In genomic region chr7:27335011-27335720, GRCm38 (mm10) we compare ENCODE assay signal across 11 mouse cellular contexts. TPM values are rescaled to one million over a fixed set of nuclear protein-coding genes. Genes with fewer than 3 reads are reported as not detected.
DNase-seq lines count a peak whose midpoint lies in the region; ATAC-seq and TF ChIP-seq lines count a peak whose summit lies in the region.
"Had no signal": no experiment of that assay in that cellular context is flagged by ENCODE, and none has a peak within 500 bp of the region (broad histone marks: within the 10 kb centered on the region; RNA-seq: fewer than 3 reads in every experiment).

No protein-coding gene starts in this region.

- H3K4me3 ChIP-seq in heart, adult 2 months = no peak overlapping the region
- no peak overlapping the region for H3K4me3 ChIP-seq in lung, postnatal 0 days (ENCODE audit: low read depth, low read length)
- peak overlapping the region; percentile 64; the same call in 1 of the 2 replicates for H3K4me3 ChIP-seq in heart, embryonic 15.5 days
- no peak overlapping the region for H3K4me3 ChIP-seq in small intestine, adult 2 months (ENCODE audit: low read depth, low read length)
- no peak overlapping the region for H3K4me3 ChIP-seq in layer of hippocampus, adult 2 months

- H3K9ac ChIP-seq in heart, adult 2 months (ENCODE audit: low read depth, low read length) = peak overlapping the region; percentile 37
- H3K9ac ChIP-seq in lung, postnatal 0 days (replicated peaks; ENCODE audit: low read depth) = no peak overlapping the region
- H3K9ac ChIP-seq in heart, embryonic 15.5 days = no peak overlapping the region
- H3K9ac ChIP-seq: liver, postnatal 0 days had no signal

- no peaks in the 10 kb centered on the region for H3K79me2 ChIP-seq in heart, adult 2 months (replicated peaks; ENCODE audit: control insufficient read depth, insufficient read depth, low read length)

- H3K27me3 ChIP-seq in heart, adult 2 months (ENCODE audit: control insufficient read depth, insufficient read depth, low read length) = peaks cover 11% of the 10 kb centered on the region; the same call in 1 of the 2 replicates
- H3K27me3 ChIP-seq in lung, postnatal 0 days (replicated peaks; ENCODE audit: insufficient read depth, low read length) = peaks cover 18% of the 10 kb centered on the region
- peaks cover 89% of the 10 kb centered on the region for H3K27me3 ChIP-seq in heart, embryonic 15.5 days
- peaks cover 42% of the 10 kb centered on the region for H3K27me3 ChIP-seq in small intestine, adult 2 months (ENCODE audit: control insufficient read depth, insufficient read depth, low read length)

- H3K27ac ChIP-seq in heart, adult 2 months = peak overlapping the region; percentile 96
- H3K27ac ChIP-seq in lung, postnatal 0 days (ENCODE audit: low read length) = no peak overlapping the region
- H3K27ac ChIP-seq in heart, embryonic 15.5 days = peak overlapping the region; percentile 89
- peak overlapping the region; percentile 27; the same call in 1 of the 2 replicates for H3K27ac ChIP-seq in small intestine, adult 2 months (ENCODE audit: insufficient read depth, low read depth, low read length)
- no peak overlapping the region for H3K27ac ChIP-seq in layer of hippocampus, adult 2 months

- ATAC-seq in lung, postnatal 0 days = no peak
- no peak for ATAC-seq in heart, embryonic 15.5 days (replicated peaks; ENCODE audit: insufficient number of reproducible peaks, insufficient read depth, low FRiP score, low read depth)
- ATAC-seq in erythroid progenitor cell, adult 5-6 weeks (replicated peaks; ENCODE audit: low FRiP score, poor library complexity, severe bottlenecking) = no peak

- intact Hi-C loops in heart, adult 2 months (cut with DNase I) = loop anchor here (5.0 kb wide), 2 partner anchors 137 to 352 kb away; partner anchors contain the start of genes Sertad3 and Zfp607b

- TF ChIP-seq EP300 in heart, adult 2 months (IDR thresholded peaks at IDR 0.05; ENCODE audit: insufficient read depth, low read depth, low read length) = no peak
- TF ChIP-seq EP300 in lung, postnatal 0 days (IDR thresholded peaks at IDR 0.05) = 0 out of 2 replicates have a peak, but pooled peaks have one; percentile 7

- H3K9me3 ChIP-seq in lung, postnatal 0 days (ENCODE audit: low read length) = no peaks in the 10 kb centered on the region
- no peaks in the 10 kb centered on the region for H3K9me3 ChIP-seq in heart, embryonic 15.5 days (replicated peaks)

- H3K4me1 ChIP-seq in heart, adult 2 months (ENCODE audit: control insufficient read depth, insufficient read depth, low read length) = peaks cover 4% of the 10 kb centered on the region
- peaks cover 9% of the 10 kb centered on the region; the same call in 1 of the 2 replicates for H3K4me1 ChIP-seq in lung, postnatal 0 days (ENCODE audit: insufficient read depth, low read depth, low read length)
- H3K4me1 ChIP-seq in heart, embryonic 15.5 days (replicated peaks) = peaks cover 72% of the 10 kb centered on the region
- peaks cover 11% of the 10 kb centered on the region for H3K4me1 ChIP-seq in small intestine, adult 2 months (ENCODE audit: control insufficient read depth, insufficient read depth, insufficient read length, low read length)

- WGBS in heart, adult 2 months = 39% methylated on average over 15 of the region's 15 CpGs
- WGBS in lung, postnatal 0 days = 43% methylated on average over 12 of the region's 15 CpGs
- WGBS in heart, embryonic 15.5 days = 48% methylated on average over 15 of the region's 15 CpGs
- 43% methylated on average over 15 of the region's 15 CpGs for WGBS in small intestine, adult 2 months

- peak in 1 of 2 experiments; percentile 39 for DNase-seq in heart, adult 2 months
- no peak for DNase-seq in heart, adult 18-20 months
- DNase-seq in lung, postnatal 0 days (ENCODE audit: low spot score) = peak; percentile 55
- DNase-seq in lung, postnatal 36 days = no peak
- no peak for DNase-seq in layer of hippocampus, adult 2 months (ENCODE audit: low spot score in 2 of 2)

- H3K4me2 ChIP-seq in lung, postnatal 0 days (replicated peaks; ENCODE audit: low read depth, low read length) = no peak overlapping the region
- H3K4me2 ChIP-seq in heart, embryonic 15.5 days = peak overlapping the region; percentile 91; the same call in 1 of the 2 replicates

- no peaks in the 10 kb centered on the region for H3K36me3 ChIP-seq in heart, adult 2 months (ENCODE audit: control insufficient read depth, insufficient read depth, low read length)
- H3K36me3 ChIP-seq in lung, postnatal 0 days (ENCODE audit: insufficient read depth, low read length) = no peaks in the 10 kb centered on the region
- no peaks in the 10 kb centered on the region for H3K36me3 ChIP-seq in heart, embryonic 15.5 days
- no peaks in the 10 kb centered on the region for H3K36me3 ChIP-seq in small intestine, adult 2 months (ENCODE audit: control insufficient read depth, insufficient read depth, low read length)

- no peak for TF ChIP-seq CTCF in heart, adult 2 months (IDR thresholded peaks at IDR 0.05)
- TF ChIP-seq CTCF in lung, postnatal 0 days (IDR thresholded peaks at IDR 0.05) = no peak
- no peak for TF ChIP-seq CTCF in small intestine, adult 2 months (IDR thresholded peaks at IDR 0.05; ENCODE audit: extremely low read depth, insufficient read length, insufficient replicate concordance, low read depth, low read length)
- no peak for TF ChIP-seq CTCF in layer of hippocampus, adult 2 months (conservative IDR thresholded peaks at IDR 0.05)

- TF ChIP-seq POLR2A in heart, adult 2 months (IDR thresholded peaks at IDR 0.05; ENCODE audit: insufficient read depth, low read depth, low read length) = no peak
- no peak for TF ChIP-seq POLR2A in small intestine, adult 2 months (IDR thresholded peaks at IDR 0.05; ENCODE audit: low read depth, low read length)

RNA-seq across cellular contexts. Expression of gene Ltbp4, which starts 2.3 kb away (rescaled TPM):
- total RNA-seq in heart, adult 2 months (2021) = 100 to 1,000 TPM; 187 to 221 TPM
- 349 and 374 TPM in 2 replicates for polyA plus RNA-seq in heart, adult 2 months (2012; rRNA removed)
- total RNA-seq in heart, adult 18-20 months (2021) = 100 to 1,000 TPM; 185 to 206 TPM
- 99.9 and 103 TPM in 2 replicates for polyA plus RNA-seq in lung, postnatal 0 days (2015; fragmentation: Nextera tagmentation; extraction: Ambion mirVana)
- 61.7 and 99.9 TPM in 2 replicates for polyA plus RNA-seq in heart, embryonic 15.5 days (2015; fragmentation: Nextera tagmentation; extraction: Ambion mirVana)
- polyA plus RNA-seq in small intestine, adult 2 months (2012; rRNA removed) = 136 and 163 TPM in 2 replicates
- total RNA-seq in erythroid progenitor cell, adult 5-6 weeks (2015; ENCODE audit: low replicate concordance) = not detected in 2 replicates
- total RNA-seq in erythroid progenitor cell, adult 5-6 weeks (2017; ENCODE audit: low replicate concordance) = 0.61 TPM in 1 of 2 replicates, not detected in the other
- total RNA-seq in layer of hippocampus, adult 2 months (2021) = 10 to 100 TPM; 54.5 to 54.8 TPM

RNA-seq across cellular contexts. Expression of gene Shkbp1, which starts 20.7 kb away (rescaled TPM):
- total RNA-seq in heart, adult 2 months (2021) = 1 to 10 TPM; 4.6 to 7.1 TPM
- 17.3 and 20.2 TPM in 2 replicates for polyA plus RNA-seq in heart, adult 2 months (2012; rRNA removed)
- total RNA-seq in heart, adult 18-20 months (2021) = 1 to 10 TPM; 5.6 to 6.3 TPM
- polyA plus RNA-seq in lung, postnatal 0 days (2015; fragmentation: Nextera tagmentation; extraction: Ambion mirVana) = 31.1 and 31.2 TPM in 2 replicates
- polyA plus RNA-seq in heart, embryonic 15.5 days (2015; fragmentation: Nextera tagmentation; extraction: Ambion mirVana) = 19.8 and 29.4 TPM in 2 replicates
- polyA plus RNA-seq in small intestine, adult 2 months (2012; rRNA removed) = 62.1 and 115 TPM in 2 replicates
- total RNA-seq in erythroid progenitor cell, adult 5-6 weeks (2015; ENCODE audit: low replicate concordance) = 11.5 and 20.5 TPM in 2 replicates
- 4.7 and 5.1 TPM in 2 replicates for total RNA-seq in erythroid progenitor cell, adult 5-6 weeks (2017; ENCODE audit: low replicate concordance)
- total RNA-seq in layer of hippocampus, adult 2 months (2021) = 10 to 100 TPM; 29.4 to 42.9 TPM

RNA-seq across cellular contexts. Expression of gene Gm20479, which starts 22.1 kb away (rescaled TPM):
- under 1 TPM in 1 of 2 experiments, not detected in 1; 0.52 TPM for total RNA-seq in heart, adult 2 months (2021)
- not detected in 2 replicates for polyA plus RNA-seq in heart, adult 2 months (2012; rRNA removed)
- total RNA-seq in heart, adult 18-20 months (2021) = not detected
- polyA plus RNA-seq in lung, postnatal 0 days (2015; fragmentation: Nextera tagmentation; extraction: Ambion mirVana) = not detected in 2 replicates
- 0.34 TPM in 1 of 2 replicates, not detected in the other for polyA plus RNA-seq in heart, embryonic 15.5 days (2015; fragmentation: Nextera tagmentation; extraction: Ambion mirVana)
- not detected in 2 replicates for polyA plus RNA-seq in small intestine, adult 2 months (2012; rRNA removed)
- total RNA-seq in erythroid progenitor cell, adult 5-6 weeks (2015; ENCODE audit: low replicate concordance) = 8.0 TPM in 1 of 2 replicates, not detected in the other
- not detected in 2 replicates for total RNA-seq in erythroid progenitor cell, adult 5-6 weeks (2017; ENCODE audit: low replicate concordance)
- total RNA-seq in layer of hippocampus, adult 2 months (2021) = not detected
- total RNA-seq: layer of hippocampus, postnatal 25 days had no signal
- polyA plus RNA-seq: brain, embryonic 14.5 days; liver, postnatal 0 days had no signal

Comparison
In these comparisons a context has a peak if more than half of its experiments do, and no peak if none do; other contexts are left out.
1. H3K27ac ChIP-seq: peak in heart, adult 2 months (single experiment), heart, embryonic 15.5 days (single experiment) and small intestine, adult 2 months (single experiment); none in lung, postnatal 0 days (single experiment) and layer of hippocampus, adult 2 months (single experiment).
2. RNA of gene Ltbp4, which starts 2.3 kb away (total RNA-seq): 187 to 221 TPM in heart, adult 2 months, 185 to 206 TPM in heart, adult 18-20 months and 54.5 to 54.8 TPM in layer of hippocampus, adult 2 months; 0.61 TPM in erythroid progenitor cell, adult 5-6 weeks; every median in the first group is over 10 times any median in the second.